Mouse (Mus musculus): ENCODE measurements around the gene Crb2.

Gene Crb2

GRCm38 (mm10) chr2:37776016-37776415 lies at the start of gene Crb2:
Crb2 (plus strand) TSS chr2:37776249.
- no peak for DNase-seq

DNA sequence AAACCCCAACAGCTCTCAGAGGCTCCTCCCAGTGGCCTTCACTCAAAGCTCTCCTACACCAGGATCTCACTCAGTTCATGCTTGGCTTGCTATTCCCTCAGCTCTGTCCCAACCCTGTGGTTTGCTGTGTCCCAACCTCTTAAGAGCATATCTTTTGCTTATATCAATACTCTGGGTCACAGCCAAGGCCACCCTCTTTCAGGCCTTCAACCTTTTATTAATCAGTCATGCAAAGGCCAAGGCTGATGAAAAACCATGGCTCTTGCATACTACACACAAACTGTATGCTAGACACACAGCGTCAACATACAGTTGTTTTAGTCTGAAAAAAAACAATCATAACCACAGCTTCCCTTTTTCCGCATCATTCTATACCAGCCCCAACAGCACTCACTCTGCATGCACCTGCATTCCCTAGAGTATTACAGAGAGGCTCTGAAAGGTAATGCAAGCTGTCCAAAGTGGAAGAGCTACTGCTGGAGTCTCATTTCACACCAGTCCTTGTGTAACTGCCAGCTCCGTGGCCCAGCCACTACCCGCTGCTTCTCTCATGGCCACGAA lies 44.7 kb upstream of the Crb2 start:
- DNase-seq: no peak

DNA sequence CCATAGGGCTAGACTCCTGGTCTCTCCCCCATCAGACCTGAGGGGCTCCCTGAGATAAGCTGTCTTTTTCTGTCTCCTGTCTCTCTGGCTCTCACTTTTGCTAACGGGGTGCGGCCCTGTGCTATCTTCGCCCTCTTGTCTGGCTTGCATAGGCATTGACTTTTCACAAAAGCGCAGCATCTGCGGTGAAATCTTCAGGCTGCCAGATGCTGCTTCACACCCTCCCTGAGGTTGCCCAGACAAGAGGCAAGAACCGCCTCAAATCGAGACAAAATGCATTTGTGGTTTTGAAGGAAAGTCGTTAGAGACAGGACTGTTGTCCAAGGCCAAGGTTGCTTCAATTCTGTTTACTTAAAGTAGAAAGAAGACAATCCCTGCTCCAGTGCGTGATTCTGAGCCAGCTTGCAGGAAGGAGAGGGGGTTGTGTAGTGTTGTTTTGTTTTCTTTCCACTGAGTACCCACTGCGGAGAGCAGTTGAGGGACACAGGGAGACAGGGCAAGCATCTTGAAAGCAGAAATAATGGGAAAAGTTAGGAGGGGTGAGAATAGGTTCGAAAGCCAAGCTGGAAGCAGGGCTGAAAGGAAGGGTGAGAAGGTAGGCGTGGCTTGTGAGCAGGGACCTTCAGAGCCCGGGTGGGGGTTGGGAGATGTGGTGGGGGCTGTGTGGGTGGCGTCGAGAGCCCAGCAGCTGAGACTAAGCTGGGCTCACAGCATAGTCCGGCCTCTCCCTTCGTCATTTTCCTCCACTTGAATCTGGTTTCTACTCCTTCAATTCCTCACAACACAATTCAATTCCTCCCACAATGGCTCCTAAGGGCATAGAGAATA lies 40.9 kb upstream of the Crb2 start:
- DNase-seq: peak; percentile 81

DNA sequence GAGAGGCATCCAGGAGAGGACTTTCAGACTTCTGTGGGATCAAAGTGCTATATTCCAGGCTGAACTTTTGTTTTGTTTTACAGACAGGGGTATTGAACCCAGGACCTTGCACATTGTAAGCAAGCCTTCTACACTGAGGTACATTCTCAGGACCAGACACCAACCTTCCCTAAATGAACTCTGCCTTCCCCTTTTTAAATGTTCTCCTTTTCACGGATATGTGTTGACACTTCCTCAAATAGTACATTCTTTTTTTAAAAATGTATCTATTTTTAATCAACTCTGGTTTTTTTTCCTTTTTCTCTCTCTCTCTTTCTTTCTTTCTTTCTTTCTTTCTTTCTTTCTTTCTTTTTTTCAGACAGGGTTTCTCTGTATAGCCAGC lies 40.3 kb upstream of the Crb2 start:
- no peak for DNase-seq

- no peak for DNase-seq
Observed at GRCm38 (mm10) chr2:37741806-37742554, 34.1 kb upstream of the Crb2 start.

DNA sequence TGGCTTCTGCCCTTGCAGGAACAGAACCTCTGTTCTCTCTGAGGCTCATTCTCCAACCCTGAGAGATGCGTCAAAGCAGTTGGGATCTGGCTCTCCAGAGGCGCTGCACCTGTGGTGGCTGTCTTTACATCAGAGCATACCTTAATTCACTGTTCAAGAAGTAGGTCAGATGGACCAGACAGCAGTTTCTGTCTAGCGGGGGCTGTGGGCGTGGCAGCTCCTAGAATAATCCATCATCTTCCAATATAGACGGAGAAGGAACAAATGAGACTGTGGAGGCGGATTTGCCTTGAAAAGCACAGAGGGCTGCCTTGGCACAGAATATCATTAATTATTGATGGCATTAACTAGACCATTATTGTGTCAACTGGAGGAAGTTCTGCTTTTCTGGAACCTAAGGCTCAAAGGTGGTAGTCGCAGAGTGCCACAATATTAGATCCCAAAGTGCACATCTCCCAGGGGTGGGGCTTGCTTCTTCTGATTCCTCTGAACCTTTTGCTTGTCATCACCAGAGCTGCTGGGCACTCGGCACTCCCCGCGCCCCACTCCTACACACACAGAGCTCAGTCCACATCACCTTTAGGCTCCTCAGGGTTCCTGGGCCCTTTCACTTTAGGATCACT lies 31.2 kb upstream of the Crb2 start:
- DNase-seq: no peak

GRCm38 (mm10) chr2:37746293-37747049 lies 29.6 kb upstream of the Crb2 start:
- no peak for DNase-seq

DNA sequence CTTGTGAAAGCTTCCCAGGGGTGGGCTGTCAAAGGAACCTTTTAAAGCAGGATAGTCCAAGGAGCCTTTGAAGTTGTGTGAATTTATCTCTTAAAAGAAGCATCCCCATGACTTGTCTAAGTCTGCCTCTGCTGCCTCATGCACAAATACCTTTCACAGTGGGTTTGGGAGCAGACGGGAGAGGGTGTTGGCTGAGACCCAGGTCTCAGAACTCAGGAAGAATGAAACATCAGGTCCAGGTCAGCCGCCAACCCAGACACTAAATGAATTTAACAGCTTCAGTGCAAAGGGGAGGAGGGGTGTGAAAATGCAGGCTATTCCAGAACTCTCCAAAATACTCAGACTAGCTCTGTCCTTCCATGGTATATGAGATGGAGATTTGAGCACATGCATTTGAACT lies 28.1 kb upstream of the Crb2 start:
- no peak for DNase-seq

DNA sequence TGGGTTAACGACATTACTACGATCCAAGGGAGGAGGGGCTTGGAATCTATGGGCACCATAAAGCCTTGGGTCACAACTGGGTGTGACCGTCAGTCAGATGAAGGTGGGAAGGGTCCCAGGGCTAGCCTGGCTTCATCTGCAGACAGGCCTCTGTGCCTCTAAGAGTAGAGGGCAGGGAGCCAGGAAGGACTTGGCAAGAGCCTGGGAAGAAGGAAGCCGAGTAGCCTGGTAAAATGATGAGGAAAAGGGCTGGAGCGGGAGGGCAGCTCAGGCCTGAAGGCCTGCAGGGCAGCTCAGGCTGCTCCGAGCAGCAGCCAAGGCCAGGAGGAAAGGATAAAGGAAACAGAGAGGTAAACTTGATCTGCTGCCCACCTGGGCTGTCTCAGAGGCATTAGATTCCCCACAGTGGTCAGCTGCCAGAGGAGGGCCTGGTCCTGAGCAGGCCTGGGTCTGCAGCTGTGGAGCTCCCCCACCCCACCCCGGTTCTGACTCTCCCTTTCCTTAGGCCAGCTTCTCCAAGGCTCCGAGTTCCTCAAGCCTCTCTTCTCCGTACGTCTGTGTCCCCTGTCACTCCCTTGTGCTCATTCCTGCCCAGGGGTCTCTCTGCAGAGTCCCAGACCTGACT lies 27.5 kb upstream of the Crb2 start:
- no peak for DNase-seq

- no peak for DNase-seq
Observed at GRCm38 (mm10) chr2:37749323-37749722, 26.7 kb upstream of the Crb2 start.

DNA sequence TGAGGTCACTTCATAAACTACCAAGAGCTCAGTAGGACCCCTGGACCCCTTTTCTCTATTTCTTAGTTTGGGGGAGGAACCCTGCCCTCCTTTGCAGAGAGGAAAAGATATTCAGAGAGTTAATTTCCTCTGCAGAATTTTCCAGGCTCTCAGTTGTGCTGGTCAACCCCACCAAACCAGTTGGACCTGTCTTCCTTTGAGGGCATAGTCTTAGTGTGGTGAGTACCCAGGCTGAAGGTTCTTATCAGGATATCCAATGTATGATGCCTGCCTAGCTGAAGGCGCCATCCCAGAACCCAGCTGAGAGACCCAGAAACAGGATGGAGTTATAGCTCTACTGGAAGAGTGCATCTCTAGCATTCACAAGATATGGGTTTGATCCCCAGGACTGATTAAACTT lies 24.9 kb upstream of the Crb2 start:
- no peak for DNase-seq

DNA sequence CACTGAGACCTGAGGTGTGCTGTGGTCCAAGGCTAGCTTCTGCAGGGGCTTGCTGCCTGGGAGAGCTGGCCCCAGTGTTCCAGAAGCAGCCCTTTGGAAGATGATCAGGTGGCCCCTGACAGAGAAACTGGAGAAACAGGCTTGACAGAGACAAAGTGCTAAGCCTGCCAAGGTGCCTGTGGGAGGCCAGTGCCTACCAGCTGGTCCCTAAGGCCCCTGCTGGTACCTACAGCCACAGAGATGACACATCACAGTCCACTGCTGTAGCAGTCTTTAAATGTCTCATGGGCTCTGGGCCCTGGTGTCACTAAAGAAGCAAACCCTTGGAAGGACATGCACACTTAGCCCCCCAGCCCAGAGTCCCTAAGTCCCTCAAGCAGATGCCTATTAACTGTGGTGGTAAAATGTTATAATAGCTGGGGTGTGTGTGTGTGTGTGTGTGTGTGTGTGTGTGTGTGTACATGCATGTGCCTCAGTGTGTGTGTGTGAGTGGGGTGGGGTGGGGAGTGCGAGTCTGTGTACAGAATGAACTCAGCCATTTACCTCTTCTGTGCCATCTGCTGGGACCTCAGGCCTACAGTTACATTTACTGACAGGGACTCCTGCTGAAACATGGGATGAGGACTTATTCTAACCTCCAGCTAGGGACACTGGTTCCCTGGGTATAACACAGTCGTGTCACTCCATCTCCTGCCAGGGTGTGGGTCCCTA lies 19.7 kb upstream of the Crb2 start:
- no peak for DNase-seq

DNA sequence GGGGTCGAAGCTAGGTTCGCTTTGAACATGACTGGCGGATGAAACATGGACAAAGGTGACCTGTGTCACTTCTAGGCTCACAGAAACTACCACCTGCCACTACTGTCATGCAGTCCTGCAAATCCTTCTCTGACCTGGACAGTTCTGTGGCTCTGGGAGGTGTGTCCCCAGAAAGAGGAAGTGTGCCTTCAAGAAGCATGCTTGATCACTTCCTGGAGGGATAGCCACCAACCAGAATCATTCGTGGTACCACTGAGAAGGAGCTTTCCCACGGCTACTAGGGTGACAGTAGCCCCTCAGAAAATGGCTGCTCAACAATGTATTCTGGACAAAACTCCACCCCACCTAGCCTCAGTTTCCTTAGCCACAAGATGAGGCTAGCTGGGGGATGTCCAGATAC lies 19.0 kb upstream of the Crb2 start:
- DNase-seq: no peak

- no peak for DNase-seq
Observed at GRCm38 (mm10) chr2:37757784-37758183, 18.3 kb upstream of the Crb2 start.

GRCm38 (mm10) chr2:37758343-37759015 lies 17.6 kb upstream of the Crb2 start:
- no peak for DNase-seq

GRCm38 (mm10) chr2:37760633-37761032 lies 15.4 kb upstream of the Crb2 start:
- peak; percentile 69 for DNase-seq

- DNase-seq: no peak
Observed at GRCm38 (mm10) chr2:37763638-37764037, 12.4 kb upstream of the Crb2 start.

- peak; percentile 21 for DNase-seq
Observed at GRCm38 (mm10) chr2:37764514-37764913, 11.5 kb upstream of the Crb2 start.

DNA sequence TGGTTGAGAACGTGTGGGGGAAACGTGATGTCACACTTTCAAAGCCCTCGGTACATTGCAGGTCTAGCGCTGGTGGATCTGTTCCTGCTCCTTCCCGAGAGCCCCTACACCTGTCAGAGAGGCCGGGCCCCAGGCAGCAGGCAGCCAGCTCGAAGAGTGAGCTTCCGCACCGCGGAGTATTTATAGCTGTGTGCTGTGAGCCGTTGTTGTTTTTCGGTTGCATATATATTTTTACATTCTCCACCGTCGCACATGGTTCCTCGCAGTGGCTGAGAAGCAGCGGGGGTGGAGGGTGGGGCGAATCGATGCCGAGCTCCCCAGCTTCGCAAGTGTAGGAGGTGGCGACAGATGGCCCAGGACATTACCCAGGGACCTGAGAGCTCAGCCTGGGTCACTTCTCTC lies 11.0 kb upstream of the Crb2 start:
- DNase-seq: peak; percentile 87

- peak; percentile 43 for DNase-seq
Observed at GRCm38 (mm10) chr2:37766027-37766761, 9.9 kb upstream of the Crb2 start.

All from thymus, postnatal 14 days (tissue).